Mouse (Mus musculus): Measurements from ENCODE around the gene Ceacam16.

The Ceacam16 gene

GRCm38 (mm10) chr7:19843561-19843960 lies 17.5 kb downstream of the Ceacam16 start:
- ATAC-seq (ENCODE audit: low TSS enrichment): 0 out of 2 replicates have a peak, but pooled peaks have one; percentile 44

GRCm38 (mm10) chr7:19842885-19843504 lies 18.1 kb downstream of the Ceacam16 start:
- ATAC-seq (ENCODE audit: low TSS enrichment): no peak

DNA sequence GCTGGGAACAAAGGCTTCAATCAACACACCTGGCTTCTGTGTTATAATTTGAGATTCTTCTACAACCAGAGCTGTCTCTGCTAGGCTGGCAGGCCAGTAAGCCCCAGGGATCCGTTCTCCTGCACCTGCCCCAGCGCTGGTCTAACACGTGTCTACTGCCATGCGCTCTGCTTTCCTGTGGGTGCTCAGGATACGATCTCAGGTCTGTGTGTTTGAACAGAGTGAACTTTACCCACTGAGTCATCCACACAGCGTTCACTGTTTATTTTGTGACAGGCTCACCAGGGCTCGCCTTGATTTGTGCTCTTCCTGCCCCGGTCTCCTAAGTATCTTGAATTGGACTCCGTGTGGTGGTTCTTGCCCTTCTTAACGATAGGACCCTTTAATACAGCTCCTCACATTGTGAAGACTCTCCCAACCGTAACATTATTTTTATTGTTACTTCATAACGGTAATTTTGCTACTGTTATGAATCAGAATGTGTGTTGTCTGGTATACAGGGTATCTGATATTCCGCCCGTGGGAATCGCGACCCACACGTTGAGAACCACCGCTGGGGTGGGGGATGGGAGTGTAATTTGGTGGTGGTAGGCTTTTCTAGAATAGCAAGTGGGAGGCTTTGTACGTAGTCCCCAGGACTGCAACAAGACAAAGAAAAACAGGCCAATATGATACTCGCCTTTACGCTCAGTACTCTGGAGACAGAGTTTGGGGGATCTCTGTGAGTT lies 19.2 kb downstream of the Ceacam16 start:
- no peak for ATAC-seq (ENCODE audit: low TSS enrichment)

DNA sequence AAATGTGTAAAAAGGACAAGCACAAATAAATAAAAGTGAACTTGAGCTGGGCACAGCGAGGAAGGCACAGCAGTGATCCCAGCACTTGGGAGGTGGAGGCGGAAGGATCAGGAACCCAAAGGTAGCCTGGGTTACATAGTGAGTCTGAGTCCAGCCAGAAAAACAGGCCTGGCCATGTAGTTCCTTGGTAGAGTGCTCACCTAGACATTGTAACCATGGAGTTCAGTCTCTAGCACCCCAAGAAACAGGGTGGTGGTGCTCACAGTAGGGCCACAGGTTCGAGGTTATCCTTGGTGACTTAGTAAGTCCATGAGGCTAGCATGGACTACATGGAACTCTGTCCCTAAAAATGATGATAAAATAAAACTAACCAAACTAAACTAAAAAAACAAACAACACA lies 20.2 kb downstream of the Ceacam16 start:
- ATAC-seq (ENCODE audit: low TSS enrichment): no peak

- no peak for ATAC-seq (ENCODE audit: low TSS enrichment)
Measured at GRCm38 (mm10) chr7:19840371-19840770, 20.7 kb downstream of the Ceacam16 start.

- no peak for ATAC-seq (ENCODE audit: low TSS enrichment)
Measured at GRCm38 (mm10) chr7:19836843-19837242, 24.3 kb downstream of the Ceacam16 start.

- no peak for ATAC-seq (ENCODE audit: low TSS enrichment)
Measured at GRCm38 (mm10) chr7:19834055-19834454, 27.0 kb downstream of the Ceacam16 start.

- ATAC-seq (ENCODE audit: low TSS enrichment): no peak
Measured at GRCm38 (mm10) chr7:19831837-19832236, 29.3 kb downstream of the Ceacam16 start.

DNA sequence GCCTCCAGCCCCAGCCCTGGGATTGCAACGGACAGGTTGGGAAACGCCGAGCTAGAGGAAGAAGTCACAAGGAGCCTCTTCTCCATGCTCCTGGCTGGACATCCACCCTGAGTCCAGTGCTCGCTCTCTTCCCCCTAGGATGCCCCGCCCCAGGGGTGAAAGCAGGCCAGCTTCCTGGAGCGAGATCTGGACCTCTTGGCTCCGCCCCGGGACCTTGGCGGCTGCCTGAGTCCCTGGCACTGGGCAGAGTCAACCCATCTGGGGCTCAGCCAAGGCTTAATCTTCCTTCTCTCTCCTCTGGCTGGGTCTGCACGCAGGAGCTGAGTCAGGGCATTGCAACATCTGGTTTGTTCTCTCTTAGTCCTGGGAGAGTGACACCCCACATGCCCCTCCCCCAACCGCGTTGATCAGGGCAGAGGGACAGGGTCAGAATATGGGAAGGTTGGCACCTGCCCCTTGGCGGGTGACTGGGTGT lies 30.4 kb downstream of the Ceacam16 start:
- peak; percentile 27; the same call in 1 of the 2 replicates for ATAC-seq (ENCODE audit: low TSS enrichment)

- no peak for ATAC-seq (ENCODE audit: low TSS enrichment)
Measured at GRCm38 (mm10) chr7:19829694-19830093, 31.4 kb downstream of the Ceacam16 start.

DNA sequence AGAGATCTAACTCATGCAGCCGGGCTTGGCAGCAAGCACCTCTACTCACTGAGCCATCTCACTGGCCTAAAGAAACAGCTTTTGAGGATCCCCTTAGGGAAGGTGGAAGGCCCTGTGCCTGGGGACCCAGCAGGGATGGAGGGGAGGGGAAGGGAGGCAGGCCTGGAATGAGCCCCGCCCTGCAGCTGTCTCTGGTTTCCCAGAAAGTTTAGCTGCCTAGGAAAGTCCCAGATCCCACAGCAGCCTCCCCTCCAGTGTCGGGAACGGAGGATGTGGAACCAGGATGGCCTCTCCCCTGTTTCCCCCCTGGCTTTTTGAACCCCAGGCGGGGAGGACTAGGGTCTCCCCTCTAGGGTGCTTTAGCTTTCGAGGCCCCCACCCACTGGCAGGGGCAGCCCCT lies 34.3 kb downstream of the Ceacam16 start:
- no peak for ATAC-seq (ENCODE audit: low TSS enrichment)

DNA sequence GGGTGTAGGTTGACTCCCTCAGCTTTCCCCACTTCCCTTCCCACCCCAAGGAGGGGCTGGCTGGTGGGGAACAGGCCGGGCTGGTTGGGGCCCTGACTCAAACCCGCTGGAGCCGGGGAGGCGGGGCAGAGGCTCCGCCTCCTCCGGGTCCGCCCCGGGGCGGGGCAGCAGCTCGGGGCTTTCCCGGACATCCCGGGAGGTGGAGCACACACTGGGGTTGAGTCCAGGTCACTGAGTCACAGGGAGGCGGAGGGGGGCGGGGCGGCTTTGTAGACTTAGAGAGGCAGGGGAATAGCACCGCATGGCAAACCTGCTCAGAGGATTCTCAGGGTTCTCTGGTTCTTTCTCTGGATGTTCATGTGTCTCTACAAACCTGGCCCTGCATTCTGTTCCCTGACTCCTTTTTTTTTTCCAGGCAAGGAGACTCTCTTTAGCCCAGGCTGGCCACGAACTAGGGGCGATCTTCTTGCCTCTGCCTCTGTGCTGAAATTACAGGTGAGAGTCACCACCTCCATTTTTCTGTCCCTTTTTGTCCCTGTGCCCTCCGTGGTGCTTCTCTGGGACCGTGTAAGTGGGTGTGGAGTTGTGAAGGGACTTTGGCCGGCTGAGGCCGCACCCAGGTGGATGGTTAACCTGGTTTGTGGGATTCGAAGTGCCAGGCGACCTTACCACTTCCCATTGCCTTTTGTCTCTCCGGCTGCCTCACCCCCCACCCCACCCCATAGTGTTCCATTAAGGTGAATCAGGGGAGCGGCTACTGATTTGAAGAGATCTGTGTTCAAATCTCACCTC lies 36.7 kb downstream of the Ceacam16 start:
- ATAC-seq (ENCODE audit: low TSS enrichment): peak; percentile 47

DNA sequence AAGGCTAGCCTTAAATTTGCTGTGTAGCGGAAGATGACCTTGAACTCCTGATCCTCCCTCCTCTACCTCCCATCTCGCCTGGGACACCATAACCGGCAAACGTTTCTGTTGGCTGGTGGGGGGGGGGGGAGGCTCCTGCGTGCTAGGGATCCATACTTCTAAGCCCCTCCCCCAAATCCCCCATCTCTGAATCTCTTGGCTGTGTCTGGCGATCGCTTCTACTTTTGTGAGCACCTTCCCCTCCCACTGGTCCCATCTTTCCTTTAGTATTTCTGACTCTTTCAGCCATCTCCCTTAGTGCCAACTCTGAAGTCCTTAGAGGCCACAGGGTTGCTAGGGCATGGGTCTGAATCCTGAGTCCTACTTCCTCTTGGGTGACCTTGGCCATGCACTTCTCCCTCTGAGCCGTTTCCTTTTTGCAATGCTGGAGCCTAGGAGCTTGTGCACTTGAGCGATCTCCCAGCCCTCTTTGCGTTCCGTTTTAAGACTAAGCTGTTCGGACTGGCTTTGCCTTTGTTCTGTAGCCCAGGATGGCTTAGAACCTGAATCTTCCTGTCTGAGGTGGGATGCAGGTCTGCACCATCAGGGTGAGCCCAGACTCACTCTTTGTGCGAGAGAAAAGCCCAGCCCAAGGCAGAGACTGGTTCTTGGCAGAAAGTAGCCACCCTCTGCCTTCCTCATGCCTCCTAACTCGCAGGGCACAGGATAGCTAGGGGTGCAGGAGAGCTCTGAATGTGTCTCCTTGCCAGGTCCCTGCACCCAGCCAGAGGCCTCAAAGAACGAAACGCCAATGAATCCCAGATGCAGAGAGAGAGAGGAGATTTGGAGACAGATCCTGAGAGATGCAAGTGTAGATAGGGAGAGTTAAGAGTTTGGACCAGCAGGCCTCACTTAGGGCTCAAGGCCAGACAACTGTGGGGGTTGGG lies 37.6 kb downstream of the Ceacam16 start:
- ATAC-seq (ENCODE audit: low TSS enrichment): 0 out of 2 replicates have a peak, but pooled peaks have one; percentile 13

- no peak for ATAC-seq (ENCODE audit: low TSS enrichment)
Measured at GRCm38 (mm10) chr7:19822604-19823058, 38.5 kb downstream of the Ceacam16 start, which contains the start of gene Bcl3. Bcl3 (minus strand) TSS chr7:19822770.

DNA sequence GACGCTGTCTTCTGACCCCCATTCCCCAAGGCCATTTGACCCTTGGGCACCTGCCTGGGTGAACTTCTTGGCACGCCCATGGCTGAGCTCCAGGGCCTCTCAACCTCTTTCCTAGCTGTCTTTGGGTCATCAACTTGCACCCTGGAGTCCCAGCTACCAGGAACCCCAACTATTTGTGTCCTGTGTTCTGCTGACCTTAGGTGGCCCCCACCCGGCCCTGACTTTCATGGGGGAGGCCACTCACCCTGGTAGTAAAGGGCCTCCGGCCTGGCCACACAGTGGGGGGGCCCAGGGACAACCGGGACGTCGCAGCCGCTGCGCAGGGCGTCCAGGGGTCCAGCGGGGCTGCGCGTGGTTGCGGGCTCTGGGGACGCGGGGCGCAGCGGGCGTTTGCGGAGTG lies 38.9 kb downstream of the Ceacam16 start:
- ATAC-seq (ENCODE audit: low TSS enrichment): no peak

DNA sequence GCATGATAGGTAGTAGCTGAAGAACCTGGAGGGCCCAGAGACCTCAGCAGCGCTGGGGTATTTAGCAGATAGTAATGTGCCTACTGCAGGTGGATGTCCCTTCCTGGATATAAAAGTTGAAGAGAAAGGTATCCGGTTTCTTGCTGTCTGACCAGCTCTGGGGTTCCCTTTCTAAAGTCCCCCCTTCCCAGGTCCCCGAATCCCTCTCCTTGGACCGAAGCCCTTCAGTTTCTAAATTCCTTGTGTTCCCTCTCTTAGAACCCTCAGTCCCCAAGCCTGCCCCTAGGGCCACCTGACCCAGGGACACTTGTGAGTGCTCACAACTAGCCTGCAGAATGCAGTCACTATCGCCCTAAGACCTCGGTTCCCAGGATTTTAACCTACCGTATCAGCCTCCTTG lies 39.5 kb downstream of the Ceacam16 start:
- ATAC-seq (ENCODE audit: low TSS enrichment): no peak

DNA sequence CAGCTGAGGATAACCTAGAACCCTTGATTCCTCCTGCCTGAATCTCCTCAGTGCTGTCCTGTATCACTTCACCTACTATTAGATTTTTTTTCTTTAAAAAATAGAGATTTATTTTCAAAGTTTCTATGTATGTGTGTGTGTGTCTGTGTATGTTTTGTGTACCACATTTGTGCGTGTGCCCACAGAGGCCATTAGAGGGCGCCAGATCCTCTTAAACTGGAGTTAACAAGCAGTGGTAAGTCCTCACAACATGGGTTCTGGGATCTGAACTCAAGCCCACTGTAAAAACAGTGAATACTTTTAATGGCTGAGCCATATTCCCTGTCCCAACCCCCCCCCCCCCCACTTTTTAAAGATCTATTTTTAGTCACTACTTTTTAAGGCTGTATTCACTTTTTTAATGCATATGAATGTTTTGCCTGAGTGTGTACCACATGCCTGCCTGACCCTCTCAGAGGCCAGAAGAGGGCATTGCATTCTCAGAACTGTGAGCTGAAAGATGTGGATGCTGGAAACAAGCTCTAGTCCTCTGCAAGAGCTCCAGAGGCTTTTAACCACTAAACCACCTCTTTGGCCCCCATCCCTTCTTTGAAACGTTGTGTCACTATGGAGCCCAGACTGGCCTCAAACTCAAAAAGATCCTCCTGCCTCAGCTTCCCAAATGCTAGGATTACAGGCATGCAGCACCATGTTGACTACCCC lies 40.6 kb downstream of the Ceacam16 start:
- ATAC-seq (ENCODE audit: low TSS enrichment): no peak

- ATAC-seq (ENCODE audit: low TSS enrichment): no peak
Measured at GRCm38 (mm10) chr7:19818875-19819274, 42.2 kb downstream of the Ceacam16 start.

- no peak for ATAC-seq (ENCODE audit: low TSS enrichment)
Measured at GRCm38 (mm10) chr7:19818440-19818839, 42.7 kb downstream of the Ceacam16 start.

- ATAC-seq (ENCODE audit: low TSS enrichment): no peak
Measured at GRCm38 (mm10) chr7:19817382-19818105, 43.6 kb downstream of the Ceacam16 start.

Measured in frontal cortex, adult (tissue).